Mouse (Mus musculus): Measurements from ENCODE around the gene Ccdc85b.
A peak's percentile ranks its signal among the peaks of the same experiment; 100 is the strongest.
"Not testable (repeated sequence)": the region's sequence is repeated elsewhere in the genome, so short reads cannot be mapped to it uniquely, and the experiment has no call there.

The Ccdc85b gene

GRCm38 (mm10) chr19:5424782-5425741 is 32.6 kb downstream of the Ccdc85b start, which contains the start of the genes Drap1 and AI837181:
TSS of gene Drap1 (minus strand) at chr19:5424979.
TSS of gene AI837181 (plus strand) at chr19:5425144.
- DNase-seq (ENCODE audit: low spot score), result peak; percentile 93

DNA sequence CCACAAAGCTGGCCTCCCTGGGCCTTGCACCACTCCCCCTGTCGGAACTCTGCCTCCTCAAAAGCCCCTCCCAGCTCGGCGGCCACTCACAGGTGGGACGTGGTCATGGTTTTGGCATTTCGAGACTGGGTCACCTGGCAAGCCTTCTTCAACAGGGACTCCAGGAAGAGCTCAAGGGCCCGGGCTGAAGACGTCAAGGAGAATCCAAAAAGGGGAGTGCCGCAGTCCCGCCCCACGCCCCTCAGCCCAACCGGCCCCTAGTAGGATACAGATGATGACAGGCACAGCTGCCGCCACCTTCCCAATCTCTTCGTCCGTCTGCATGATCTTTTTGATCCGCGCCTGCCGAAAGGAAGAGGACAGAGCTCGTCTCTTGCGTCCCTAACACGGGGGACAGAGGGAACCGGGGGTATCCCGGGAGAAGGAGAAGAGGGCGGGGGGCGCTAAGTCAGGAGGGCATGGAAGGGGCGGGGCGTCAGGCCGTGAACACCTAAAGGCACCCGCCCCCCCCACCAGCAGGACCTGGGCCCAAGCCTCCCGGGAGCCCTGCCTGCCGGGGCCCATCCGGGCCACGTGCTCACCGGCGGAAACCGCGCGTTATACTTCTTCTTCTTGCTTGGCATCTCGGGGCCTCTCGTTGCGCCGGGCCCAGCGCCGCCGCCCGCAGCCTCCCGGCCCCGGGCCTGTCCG is 33.5 kb downstream of the Ccdc85b start:
- DNase-seq (ENCODE audit: low spot score), result peak; percentile 71

GRCm38 (mm10) chr19:5423561-5423960 is 34.1 kb downstream of the Ccdc85b start:
- DNase-seq (ENCODE audit: low spot score), result no peak

DNA sequence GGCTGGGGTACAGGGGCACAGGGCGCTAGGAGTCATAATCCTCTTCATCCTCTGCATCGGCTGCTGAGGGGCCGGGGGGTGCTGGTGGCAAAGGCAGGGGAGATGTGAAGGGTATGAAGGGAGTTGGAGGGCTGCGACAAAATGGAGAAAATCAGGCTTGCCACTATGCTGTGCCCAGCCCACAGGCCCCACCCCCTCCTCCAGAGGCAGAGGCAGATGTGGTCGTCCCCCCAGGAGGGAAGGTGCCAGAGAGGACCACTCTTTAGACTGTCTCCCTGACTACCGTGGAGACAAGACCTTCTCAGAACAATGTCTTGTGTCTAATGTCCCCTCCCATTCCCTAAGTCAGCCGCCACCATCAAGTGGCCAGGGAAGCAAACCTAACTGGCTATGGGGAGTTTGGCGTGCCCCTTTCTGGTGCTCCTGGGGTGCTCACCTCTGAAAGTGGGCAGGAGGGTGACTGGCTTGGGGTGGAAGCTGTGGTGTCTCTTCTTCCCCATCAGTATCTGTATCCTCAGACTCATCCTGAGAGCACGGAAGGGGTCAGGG is 34.7 kb downstream of the Ccdc85b start:
- DNase-seq (ENCODE audit: low spot score), result no peak

- DNase-seq (ENCODE audit: low spot score), result no peak
These were observed 35.4 kb downstream of the Ccdc85b start for GRCm38 (mm10) chr19:5422267-5422666.

- no peak for DNase-seq (ENCODE audit: low spot score)
These were observed 35.9 kb downstream of the Ccdc85b start for GRCm38 (mm10) chr19:5421784-5422183.

DNA sequence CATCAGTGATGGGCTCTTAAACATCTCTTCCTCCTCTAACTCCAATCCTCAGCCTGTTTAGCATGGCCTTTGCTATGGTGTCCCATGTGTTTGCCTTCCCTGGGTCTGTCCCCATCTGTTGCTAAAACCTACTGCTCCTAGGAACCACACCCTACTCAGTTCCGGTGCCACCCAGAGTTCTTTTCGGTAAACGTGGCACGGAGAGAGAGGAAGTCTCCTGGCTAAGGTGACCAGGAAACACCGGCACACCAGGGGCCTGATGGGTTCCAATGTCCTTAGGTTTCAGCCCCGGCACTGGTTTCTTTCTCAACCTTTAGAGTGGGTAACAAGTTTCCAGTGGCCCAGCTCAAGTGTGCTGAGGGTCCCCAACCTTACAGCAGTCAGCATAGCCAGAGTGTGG is 37.1 kb downstream of the Ccdc85b start:
- DNase-seq (ENCODE audit: low spot score), result no peak

DNA sequence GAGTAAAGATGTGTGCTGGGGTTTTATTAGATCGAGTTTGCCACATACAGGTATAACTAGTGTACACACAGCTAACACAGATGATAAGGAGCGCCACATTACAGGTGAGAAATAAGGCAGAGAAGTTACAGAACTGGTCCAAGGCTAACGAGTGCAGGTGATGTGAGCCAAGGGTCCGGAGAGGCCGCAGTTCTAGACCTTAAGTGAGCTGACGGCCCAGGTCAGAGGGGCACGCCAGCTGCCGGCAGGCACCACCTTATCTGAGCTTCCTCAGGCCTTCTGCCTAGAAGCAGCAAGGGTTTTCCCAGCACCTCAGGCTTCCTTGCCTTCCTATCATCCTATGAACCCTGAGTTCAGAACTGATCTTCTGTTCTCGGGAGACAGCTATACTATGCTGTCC is 38.1 kb downstream of the Ccdc85b start:
- no peak for DNase-seq (ENCODE audit: low spot score)

DNA sequence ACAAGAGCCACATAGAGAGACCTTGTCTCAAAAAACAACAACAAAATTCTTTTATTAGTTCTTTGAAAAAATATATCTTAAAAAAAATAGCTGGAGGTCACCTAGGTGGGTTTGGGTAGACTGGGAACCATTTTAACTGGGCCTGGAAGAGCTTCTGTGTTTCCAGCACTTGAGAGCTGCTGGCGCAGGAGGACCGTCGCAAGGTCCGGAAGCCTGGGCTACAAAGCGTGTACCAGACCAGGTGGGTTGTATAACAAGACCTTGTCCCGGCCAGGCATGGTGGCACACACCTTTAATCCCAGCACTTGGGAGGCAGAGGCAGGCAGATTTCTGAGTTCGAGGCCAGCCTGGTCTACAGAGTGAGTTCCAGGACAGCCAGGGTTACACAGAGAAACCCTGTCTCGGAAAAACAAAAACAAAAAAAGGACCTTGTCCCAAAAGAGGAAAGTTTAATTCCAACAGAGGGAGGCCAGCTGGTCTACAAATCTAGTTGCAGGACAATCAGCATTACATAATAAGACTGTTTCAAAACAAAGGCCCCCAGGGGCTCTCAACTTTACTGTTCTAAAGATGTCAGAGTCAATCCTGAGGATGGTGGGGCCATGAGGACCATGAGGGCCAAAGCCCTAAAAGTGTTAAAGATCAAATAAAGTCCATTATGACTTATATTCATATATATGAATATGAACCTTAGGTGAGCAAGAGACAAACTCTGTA is 38.8 kb downstream of the Ccdc85b start:
- DNase-seq (ENCODE audit: low spot score), result no peak

DNA sequence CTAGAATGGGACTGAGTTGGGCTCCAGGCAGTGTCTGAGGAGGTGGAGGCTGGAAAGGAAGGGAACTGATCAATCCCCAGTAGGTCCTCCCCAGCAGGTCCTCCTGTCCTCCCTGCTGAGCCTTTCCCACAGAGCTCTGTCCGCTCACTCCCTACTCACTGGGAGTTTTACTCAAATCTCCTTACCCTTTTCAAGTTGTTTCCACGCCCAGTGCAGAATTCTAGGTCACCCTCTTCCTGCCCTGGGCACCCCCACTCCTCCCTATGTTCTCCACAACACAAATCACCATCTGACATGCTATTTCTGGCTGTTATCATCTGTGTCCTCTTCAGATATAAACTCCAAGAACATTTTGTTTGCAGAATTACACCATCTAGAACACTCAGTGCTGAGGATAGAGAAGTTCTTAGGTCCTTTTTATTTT is 43.1 kb downstream of the Ccdc85b start:
- DNase-seq (ENCODE audit: low spot score), result no peak

DNA sequence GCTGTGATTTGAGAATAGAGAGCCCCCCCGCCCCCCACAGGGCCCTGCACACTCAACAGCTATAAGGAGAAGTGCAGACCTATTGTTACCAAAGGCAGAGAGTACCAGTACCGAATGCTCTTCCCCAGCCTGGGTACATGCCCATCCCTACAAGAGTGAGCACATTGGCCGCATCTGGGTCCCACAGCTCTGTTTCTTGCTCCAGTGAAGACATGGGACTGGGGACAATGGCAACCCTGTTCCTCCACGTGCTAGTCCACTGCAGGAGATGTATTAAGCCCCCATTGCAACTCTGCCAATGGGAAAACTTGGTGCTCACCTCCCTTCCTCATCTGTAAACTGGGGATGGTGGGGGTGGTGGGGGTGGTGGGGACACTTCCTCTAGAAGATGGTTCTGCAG is 43.9 kb downstream of the Ccdc85b start:
- no peak for DNase-seq (ENCODE audit: low spot score)

DNA sequence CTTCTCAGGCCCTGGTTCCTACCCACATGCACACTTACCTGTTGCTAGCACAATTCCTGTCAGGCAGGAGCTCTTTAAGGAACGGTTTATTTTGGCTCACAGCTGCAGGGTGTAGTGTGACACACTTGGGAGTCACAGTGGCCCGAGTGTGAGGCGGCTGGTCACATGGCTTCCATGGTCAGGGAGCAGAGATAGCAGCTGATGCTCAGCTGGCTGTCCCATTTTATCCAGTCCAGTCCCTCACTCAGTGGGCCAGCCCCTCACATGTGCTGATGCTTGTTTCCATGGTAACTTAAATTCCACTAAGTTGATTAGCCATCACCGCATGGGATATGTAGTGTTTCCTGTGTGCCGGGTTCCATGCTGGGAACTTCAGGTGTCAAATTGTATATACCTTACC is 45.7 kb downstream of the Ccdc85b start:
- DNase-seq (ENCODE audit: low spot score), result no peak

- no peak for DNase-seq (ENCODE audit: low spot score)
These were observed 47.1 kb downstream of the Ccdc85b start for GRCm38 (mm10) chr19:5410641-5411040.

DNA sequence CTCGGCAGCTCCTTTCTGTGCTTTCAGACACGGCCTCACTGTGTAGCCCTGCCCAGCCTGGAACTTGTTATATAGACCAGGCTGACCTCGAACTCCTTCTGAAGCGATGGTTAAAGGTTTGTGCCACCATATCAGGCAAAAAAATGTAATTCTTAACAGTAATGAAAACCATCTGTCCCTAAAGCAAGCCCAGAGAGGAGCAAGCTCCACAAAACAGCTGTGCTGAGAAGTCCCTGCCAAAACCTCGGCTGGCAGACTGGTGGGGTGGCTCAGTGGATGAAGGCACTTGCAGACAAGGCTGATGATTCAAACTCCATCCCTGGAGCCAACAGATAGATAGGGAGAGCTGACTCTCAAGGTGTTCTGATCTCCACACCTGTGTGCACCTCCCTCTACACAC is 48.6 kb downstream of the Ccdc85b start:
- no peak for DNase-seq (ENCODE audit: low spot score)

DNA sequence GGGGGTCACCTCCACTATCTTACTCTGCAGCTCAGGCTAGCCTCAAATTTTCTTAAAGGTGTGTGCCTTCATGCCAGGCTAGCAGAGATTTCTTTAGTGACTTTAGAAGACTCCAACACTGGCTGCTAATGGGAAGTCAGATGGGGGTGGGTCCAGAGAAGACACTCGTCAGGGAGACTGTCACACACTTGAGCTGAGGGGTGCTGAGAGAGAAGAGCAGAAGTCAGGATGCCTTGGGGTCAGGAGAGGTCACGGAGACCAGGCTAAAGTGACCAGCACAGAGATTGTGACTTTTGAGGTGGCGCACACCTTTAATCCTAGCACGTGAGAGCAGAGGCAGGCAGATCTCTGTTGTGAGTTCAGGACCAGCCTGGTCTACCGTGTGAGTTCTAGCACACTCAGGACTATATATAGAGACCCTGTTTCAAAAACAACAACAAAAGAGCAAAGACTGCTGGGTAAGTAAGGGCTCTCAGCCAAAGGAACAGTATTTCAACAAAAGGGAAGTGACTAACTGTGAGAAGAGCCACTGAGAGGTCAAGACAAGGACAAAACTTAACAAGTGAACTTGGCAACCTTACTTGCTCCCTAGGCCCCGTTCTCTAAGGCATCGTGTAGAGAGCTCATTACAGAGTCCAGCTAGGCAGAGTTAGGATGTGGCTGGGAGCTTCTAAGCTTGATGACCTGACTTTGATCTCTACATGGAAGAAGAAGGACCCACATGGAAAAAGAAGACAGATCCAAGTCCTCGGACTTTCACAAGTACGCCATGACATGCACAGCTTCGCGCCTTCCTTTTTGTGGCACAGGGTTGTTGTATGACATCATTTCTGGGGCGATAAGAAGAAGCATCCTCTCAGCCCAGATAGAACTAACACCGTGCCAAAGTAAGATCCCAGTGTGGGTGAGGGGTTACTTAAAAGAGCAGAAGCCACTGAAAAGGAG is 49.4 kb downstream of the Ccdc85b start:
- no peak for DNase-seq (ENCODE audit: low spot score)

DNA sequence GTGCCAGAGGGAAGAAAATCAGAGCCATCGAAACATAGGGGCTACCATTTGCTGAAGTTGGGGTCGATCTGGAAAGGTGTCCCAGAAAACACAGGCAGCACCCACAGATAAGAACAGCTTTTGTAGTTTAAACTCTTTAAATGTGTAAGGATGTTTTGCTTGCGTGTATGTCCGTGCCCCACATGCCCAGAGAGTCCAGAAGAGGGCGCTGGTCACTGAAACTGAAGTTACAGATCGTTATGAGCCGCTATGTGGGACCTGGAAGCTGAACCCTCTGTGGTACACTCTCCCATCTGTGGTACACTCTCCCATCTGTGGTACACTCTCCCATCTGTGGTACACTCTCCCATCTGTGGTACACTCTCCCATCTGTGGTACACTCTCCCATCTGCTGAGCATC is 50.6 kb downstream of the Ccdc85b start:
- no peak for DNase-seq (ENCODE audit: low spot score)

GRCm38 (mm10) chr19:5406531-5407126 is 51.1 kb downstream of the Ccdc85b start:
- not testable (repeated sequence) for DNase-seq (ENCODE audit: low spot score)

DNA sequence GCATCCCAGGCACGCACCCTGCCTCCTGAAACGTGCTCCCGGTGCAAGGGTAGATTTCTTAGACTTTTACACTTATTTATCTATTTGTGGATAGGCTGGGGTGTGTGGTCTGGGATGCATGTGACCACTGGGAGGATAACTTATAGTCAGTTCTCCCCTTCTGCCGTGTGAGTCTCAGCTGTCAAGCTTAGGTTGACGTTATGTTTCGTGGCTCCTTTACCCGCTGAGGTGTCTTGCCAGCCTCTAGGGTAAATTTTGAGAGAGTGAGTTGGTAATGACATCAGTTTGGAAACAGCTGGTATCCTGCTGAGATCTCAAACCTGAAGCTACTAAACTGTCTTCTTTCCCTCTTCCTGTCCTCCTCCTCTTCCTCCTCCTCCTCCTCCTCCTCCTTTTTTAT is 51.8 kb downstream of the Ccdc85b start:
- no peak for DNase-seq (ENCODE audit: low spot score)
